Mouse (Mus musculus) hindlimb bud, embryonic 11.5 days (tissue): ENCODE data around the gene Gm21746.
"Not testable (repeated sequence)": the region's sequence is repeated elsewhere in the genome, so short reads cannot be mapped to it uniquely, and the experiment has no call there.

Experiments used
- DNase-seq: peaks from one replicate; pipeline ENCODE4 v3.0.0-alpha.2; 2012; ENCODE audit warnings: low read depth, low spot score; ENCODE audit errors: extremely low spot score

Gm21746 gene

GRCm38 (mm10) chrY:6237895-6238294 is at the start of gene Gm21746:
TSS of gene Gm21746 (minus strand) at chrY:6237995.
- DNase-seq, result not testable (repeated sequence)

GRCm38 (mm10) chrY:6266798-6267197 is 29.0 kb upstream of the Gm21746 start, which contains the start of gene Gm20873:
TSS of gene Gm20873 (plus strand) at chrY:6267098.
- not testable (repeated sequence) for DNase-seq
